Mouse (Mus musculus): ENCODE measurements around the gene Lhfpl1.

DNA sequence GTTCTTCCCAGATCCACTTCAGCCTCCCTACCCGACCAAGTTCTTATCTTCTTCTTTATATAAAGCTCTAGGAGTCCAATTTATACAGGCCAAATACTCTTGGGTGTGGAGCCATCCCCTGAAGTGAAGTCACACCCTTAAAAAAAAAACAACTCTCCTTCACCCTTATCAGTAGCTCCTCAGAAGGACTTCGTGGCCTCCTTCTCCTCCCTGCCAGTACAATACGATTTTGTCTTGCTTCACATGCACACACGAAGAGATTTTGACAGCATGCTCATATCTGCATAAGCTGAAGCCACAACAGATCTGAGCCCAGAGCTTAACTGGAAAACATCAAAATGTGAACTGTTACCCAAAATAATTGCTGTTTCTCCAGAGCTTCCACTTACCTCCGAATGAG, 22.9 kb upstream of the Lhfpl1 start:
- TF ChIP-seq CTCF (IDR thresholded peaks at IDR 0.05; ENCODE audit: low read depth, low read length) (no peak), GATA1 (IDR thresholded peaks at IDR 0.05; ENCODE audit: borderline replicate concordance, low read length) (no peak), POLR2AphosphoS5 (IDR thresholded peaks at IDR 0.05; ENCODE audit: insufficient replicate concordance, low read depth, low read length) (no peak), TAL1 (conservative IDR thresholded peaks at IDR 0.05; ENCODE audit: low read depth, low read length) (no peak)

Data from G1E (cell line).